Mouse (Mus musculus): ENCODE measurements around the gene Ehd4. TPM values are rescaled to one million over a fixed set of nuclear protein-coding genes. Genes with fewer than 3 reads are reported as not detected.

Ehd4 gene
- polyA plus RNA-seq, 1 experiment from 2014 or later: 17.2 TPM

DNA sequence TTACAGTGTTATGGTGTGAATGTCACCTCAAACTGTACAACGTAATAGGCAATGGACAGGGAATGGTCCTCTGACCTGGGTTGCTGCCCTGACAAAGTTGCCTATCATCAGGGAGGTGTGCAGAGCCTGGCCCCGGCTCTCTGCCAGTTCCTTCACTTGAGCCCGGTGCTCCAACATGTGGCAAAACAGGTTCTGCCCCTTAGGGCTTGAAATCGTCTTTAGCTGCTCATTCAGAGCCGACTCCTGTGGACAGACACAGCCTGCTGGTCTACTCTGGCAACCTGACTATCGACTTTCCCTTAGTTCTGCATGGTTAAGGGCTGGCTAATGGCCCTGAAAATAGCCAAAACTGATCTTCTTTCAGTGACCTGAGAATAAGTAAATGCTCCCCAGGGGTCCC lies 94.2 kb downstream of the Ehd4 start:
- Histone ChIP-seq H3K36me3 (no peaks in the 10 kb centered on the region), H3K9ac (no peak overlapping the region), H3K27me3 (no peaks in the 10 kb centered on the region), H3K27ac (no peak overlapping the region; the same call in 1 of the 2 replicates), H3K4me2 (replicated peaks) (no peak overlapping the region), H3K4me3 (no peak overlapping the region), H3K9me3 (replicated peaks) (no peaks in the 10 kb centered on the region), H3K4me1 (peaks cover 6% of the 10 kb centered on the region)
- ATAC-seq (ENCODE audit: low FRiP score): no peak
- WGBS: 64% methylated on average over 6 of the region's 6 CpGs

DNA sequence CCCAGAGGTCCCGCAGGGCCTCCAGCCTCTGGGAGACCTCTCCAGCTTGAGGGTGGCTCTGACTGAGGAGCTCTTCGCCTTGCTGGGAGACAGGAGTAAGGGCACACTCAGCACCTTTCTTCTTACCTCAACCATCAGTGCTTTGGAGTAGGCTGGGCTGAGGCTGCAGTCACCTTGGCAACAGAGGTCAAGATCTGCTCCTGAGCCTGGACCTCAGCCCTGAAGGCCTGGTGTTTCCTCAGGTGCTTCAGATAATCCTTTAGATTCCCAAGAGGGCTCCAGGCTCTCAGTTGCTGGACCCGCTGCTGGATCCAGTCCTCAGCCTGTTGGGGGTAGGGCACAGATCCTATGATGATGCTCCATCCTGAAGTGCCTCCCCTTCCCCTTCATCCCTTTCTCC lies 94.9 kb downstream of the Ehd4 start:
- no peak overlapping the region for H3K9ac ChIP-seq
- ATAC-seq (ENCODE audit: low FRiP score): no peak
- no peak overlapping the region for H3K27ac ChIP-seq
- H3K36me3 ChIP-seq: no peaks in the 10 kb centered on the region
- H3K4me2 ChIP-seq (replicated peaks): no peak overlapping the region
- H3K27me3 ChIP-seq: no peaks in the 10 kb centered on the region
- 85% methylated on average over 3 of the region's 3 CpGs for WGBS
- H3K4me1 ChIP-seq: peaks cover 6% of the 10 kb centered on the region
- no peaks in the 10 kb centered on the region for H3K9me3 ChIP-seq (replicated peaks)
- H3K4me3 ChIP-seq: no peak overlapping the region

DNA sequence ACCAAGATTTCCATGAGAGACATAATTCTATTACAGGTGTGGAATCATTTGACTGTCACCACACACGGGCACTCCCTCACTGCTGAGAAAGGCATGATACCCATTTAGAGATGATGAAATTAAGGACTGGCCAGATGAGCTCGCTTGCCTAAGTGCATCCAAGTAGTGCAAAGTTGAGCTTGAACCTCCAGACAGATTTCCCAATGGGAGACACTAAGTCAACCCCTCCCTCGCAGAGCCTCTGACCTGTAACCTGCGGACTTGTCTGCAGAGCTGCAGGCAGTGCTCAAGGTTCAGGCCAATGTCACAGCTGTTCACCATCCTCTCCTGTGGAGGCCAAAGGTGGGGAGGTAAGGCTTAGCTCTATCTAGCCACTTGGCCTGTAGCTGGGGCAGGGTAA lies 95.6 kb downstream of the Ehd4 start:
- WGBS: 85% methylated on average over 4 of the region's 4 CpGs
- no peak overlapping the region for H3K9ac ChIP-seq
- H3K4me1 ChIP-seq: peaks cover 6% of the 10 kb centered on the region
- no peaks in the 10 kb centered on the region for H3K9me3 ChIP-seq (replicated peaks)
- H3K27ac ChIP-seq: no peak overlapping the region
- H3K4me3 ChIP-seq: no peak overlapping the region
- H3K4me2 ChIP-seq (replicated peaks): no peak overlapping the region
- H3K36me3 ChIP-seq: no peaks in the 10 kb centered on the region
- H3K27me3 ChIP-seq: no peaks in the 10 kb centered on the region
- ATAC-seq (ENCODE audit: low FRiP score): no peak

DNA sequence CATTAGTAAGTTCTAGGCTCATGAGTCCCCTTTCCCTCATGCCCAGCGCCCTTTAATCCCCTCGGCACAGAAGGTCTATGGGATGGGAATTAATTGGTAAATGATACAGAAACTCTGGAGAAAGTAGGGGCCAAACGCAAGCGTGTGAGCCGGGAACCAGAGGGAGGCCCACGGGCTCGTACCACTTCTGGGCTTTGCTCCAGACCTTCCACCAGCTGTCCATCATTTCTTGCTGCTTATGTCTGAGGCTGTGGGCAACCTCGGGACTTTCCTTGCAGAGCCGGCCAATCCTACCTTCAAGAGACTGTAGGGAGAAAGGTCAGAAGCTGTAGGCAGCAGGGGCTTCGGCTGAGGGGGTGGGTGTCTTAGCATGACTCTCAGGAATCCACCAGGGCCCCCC lies 98.5 kb downstream of the Ehd4 start:
- Histone ChIP-seq H3K4me3 (no peak overlapping the region), H3K27me3 (no peaks in the 10 kb centered on the region), H3K9ac (no peak overlapping the region), H3K4me1 (peaks cover 6% of the 10 kb centered on the region), H3K9me3 (replicated peaks) (no peaks in the 10 kb centered on the region), H3K36me3 (no peaks in the 10 kb centered on the region), H3K27ac (no peak overlapping the region), H3K4me2 (replicated peaks) (no peak overlapping the region)
- 83% methylated on average over 10 of the region's 10 CpGs for WGBS
- ATAC-seq (ENCODE audit: low FRiP score): no peak

GRCm38 (mm10) chr2:120054771-120055552 lies 99.4 kb downstream of the Ehd4 start:
- no peak overlapping the region for H3K4me2 ChIP-seq (replicated peaks)
- no peaks in the 10 kb centered on the region for H3K36me3 ChIP-seq
- peaks cover 3% of the 10 kb centered on the region for H3K4me1 ChIP-seq
- ATAC-seq (ENCODE audit: low FRiP score): no peak
- H3K9ac ChIP-seq: no peak overlapping the region
- no peaks in the 10 kb centered on the region for H3K9me3 ChIP-seq (replicated peaks)
- H3K27ac ChIP-seq: no peak overlapping the region
- no peaks in the 10 kb centered on the region for H3K27me3 ChIP-seq
- no peak overlapping the region for H3K4me3 ChIP-seq
- WGBS: 90% methylated on average over 12 of the region's 12 CpGs

- no peak overlapping the region for H3K9ac ChIP-seq
- no peaks in the 10 kb centered on the region for H3K9me3 ChIP-seq (replicated peaks)
- H3K27ac ChIP-seq: no peak overlapping the region
- H3K4me1 ChIP-seq: 0 out of 2 replicates have a peak, but pooled peaks cover 3% of the 10 kb centered on the region
- ATAC-seq (ENCODE audit: low FRiP score): no peak
- H3K36me3 ChIP-seq: no peaks in the 10 kb centered on the region
- no peak overlapping the region for H3K4me2 ChIP-seq (replicated peaks)
- 69% methylated on average over 6 of the region's 6 CpGs for WGBS
- H3K27me3 ChIP-seq: no peaks in the 10 kb centered on the region
- no peak overlapping the region for H3K4me3 ChIP-seq
These were observed 103.0 kb downstream of the Ehd4 start for GRCm38 (mm10) chr2:120051405-120051804.

GRCm38 (mm10) chr2:120049632-120050274 lies 104.7 kb downstream of the Ehd4 start:
- no peak overlapping the region for H3K27ac ChIP-seq
- H3K36me3 ChIP-seq: no peaks in the 10 kb centered on the region
- H3K4me2 ChIP-seq (replicated peaks): no peak overlapping the region
- no peaks in the 10 kb centered on the region for H3K27me3 ChIP-seq
- H3K4me3 ChIP-seq: no peak overlapping the region
- no peak for ATAC-seq (ENCODE audit: low FRiP score)
- WGBS: 61% methylated on average over 10 of the region's 10 CpGs
- H3K9me3 ChIP-seq (replicated peaks): no peaks in the 10 kb centered on the region
- 0 out of 2 replicates have a peak, but pooled peaks cover 5% of the 10 kb centered on the region for H3K4me1 ChIP-seq
- no peak overlapping the region for H3K9ac ChIP-seq

GRCm38 (mm10) chr2:120048173-120048572 lies 106.2 kb downstream of the Ehd4 start:
- no peaks in the 10 kb centered on the region for H3K27me3 ChIP-seq
- H3K9ac ChIP-seq: no peak overlapping the region
- no peak overlapping the region for H3K4me2 ChIP-seq (replicated peaks)
- H3K27ac ChIP-seq: no peak overlapping the region
- no peak for ATAC-seq (ENCODE audit: low FRiP score)
- WGBS: 77% methylated on average over 9 of the region's 9 CpGs
- no peak overlapping the region for H3K4me3 ChIP-seq
- H3K4me1 ChIP-seq: 0 out of 2 replicates have a peak, but pooled peaks cover 7% of the 10 kb centered on the region
- H3K36me3 ChIP-seq: no peaks in the 10 kb centered on the region
- H3K9me3 ChIP-seq (replicated peaks): no peaks in the 10 kb centered on the region

DNA sequence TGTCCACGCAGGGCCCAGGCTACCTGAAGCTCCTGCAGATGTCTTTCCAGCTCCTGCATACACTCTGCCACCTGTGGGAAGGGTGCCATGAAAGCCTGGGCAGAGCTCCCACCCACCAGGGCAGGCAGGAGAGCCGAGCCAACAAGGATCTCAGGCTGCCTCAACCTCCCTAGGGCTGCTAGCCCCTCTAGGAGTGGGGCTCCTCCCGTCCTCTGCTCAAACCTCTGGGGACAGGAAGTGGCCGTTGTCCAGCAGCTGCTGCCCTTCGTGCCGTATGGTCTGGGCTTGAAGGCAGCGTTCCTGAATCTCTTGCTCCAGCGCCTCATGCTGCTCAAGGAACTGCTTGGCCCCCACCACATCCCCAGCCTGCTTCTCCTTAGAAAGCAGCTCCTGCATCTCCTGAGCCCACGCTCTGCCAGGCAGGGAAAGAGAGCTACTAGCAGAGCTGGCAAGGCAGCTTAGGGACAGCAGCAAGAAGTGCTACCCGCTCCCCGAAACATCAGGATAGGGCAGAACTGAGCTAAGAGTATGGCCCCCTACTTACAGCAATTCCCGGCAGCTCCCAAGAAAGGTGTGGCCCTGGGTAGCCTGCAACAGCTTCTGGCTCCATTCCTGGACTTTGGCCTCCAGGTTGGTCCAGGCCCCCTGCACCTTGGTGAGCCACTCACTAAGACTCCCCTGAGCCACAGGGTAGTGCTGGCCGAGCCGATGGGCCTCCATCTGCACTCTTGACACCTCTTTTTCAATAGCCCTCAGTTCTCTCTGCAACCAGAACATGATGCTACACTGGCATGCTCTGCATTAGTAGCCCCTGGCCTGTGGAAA lies 107.7 kb downstream of the Ehd4 start:
- 63% methylated on average over 14 of the region's 14 CpGs for WGBS
- no peak for ATAC-seq (ENCODE audit: low FRiP score)
- no peak overlapping the region for H3K4me2 ChIP-seq (replicated peaks)
- peaks cover 9% of the 10 kb centered on the region for H3K36me3 ChIP-seq
- H3K27me3 ChIP-seq: no peaks in the 10 kb centered on the region
- 0 out of 2 replicates have a peak overlapping the region, but pooled peaks have one; percentile 18 for H3K9ac ChIP-seq
- no peak overlapping the region for H3K4me3 ChIP-seq
- H3K27ac ChIP-seq: no peak overlapping the region
- H3K9me3 ChIP-seq (replicated peaks): no peaks in the 10 kb centered on the region
- H3K4me1 ChIP-seq: 0 out of 2 replicates have a peak, but pooled peaks cover 7% of the 10 kb centered on the region

DNA sequence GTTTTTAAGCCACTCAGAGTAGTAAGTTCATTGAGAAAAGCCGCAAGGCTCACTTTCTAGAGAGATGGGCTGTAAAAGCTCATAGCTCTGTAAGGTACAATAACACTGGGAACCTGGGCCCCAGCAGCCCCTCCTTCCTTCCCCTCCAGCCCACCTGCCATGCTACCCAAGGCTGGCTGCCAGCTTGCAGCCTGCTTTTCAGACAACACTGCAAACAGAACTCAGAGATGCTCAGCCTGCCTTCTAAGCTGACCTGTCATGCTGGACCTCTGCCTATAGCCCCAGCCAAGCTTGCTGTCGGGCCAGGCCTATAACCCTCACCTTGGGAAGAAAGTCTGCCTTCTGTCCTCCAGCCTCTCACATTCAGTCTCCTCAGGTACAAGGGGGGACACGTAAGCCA lies 109.7 kb downstream of the Ehd4 start:
- H3K36me3 ChIP-seq: peaks cover 29% of the 10 kb centered on the region
- no peak overlapping the region for H3K4me2 ChIP-seq (replicated peaks)
- H3K4me3 ChIP-seq: no peak overlapping the region
- WGBS: 92% methylated on average over 3 of the region's 3 CpGs
- H3K27ac ChIP-seq: no peak overlapping the region
- ATAC-seq (ENCODE audit: low FRiP score): no peak
- H3K9me3 ChIP-seq (replicated peaks): no peaks in the 10 kb centered on the region
- no peaks in the 10 kb centered on the region for H3K27me3 ChIP-seq
- H3K9ac ChIP-seq: no peak overlapping the region
- H3K4me1 ChIP-seq: 0 out of 2 replicates have a peak, but pooled peaks cover 7% of the 10 kb centered on the region

GRCm38 (mm10) chr2:120044101-120044603 lies 110.3 kb downstream of the Ehd4 start:
- ATAC-seq (ENCODE audit: low FRiP score): no peak
- Histone ChIP-seq H3K27ac (no peak overlapping the region), H3K9me3 (replicated peaks) (no peaks in the 10 kb centered on the region), H3K4me2 (replicated peaks) (no peak overlapping the region), H3K9ac (no peak overlapping the region), H3K4me1 (0 out of 2 replicates have a peak, but pooled peaks cover 7% of the 10 kb centered on the region), H3K36me3 (peaks cover 34% of the 10 kb centered on the region), H3K27me3 (no peaks in the 10 kb centered on the region), H3K4me3 (no peak overlapping the region)
- 53% methylated on average over 4 of the region's 4 CpGs for WGBS

GRCm38 (mm10) chr2:120040991-120041390 lies 113.4 kb downstream of the Ehd4 start:
- Histone ChIP-seq H3K4me3 (no peak overlapping the region), H3K27ac (no peak overlapping the region), H3K9me3 (replicated peaks) (no peaks in the 10 kb centered on the region), H3K27me3 (no peaks in the 10 kb centered on the region), H3K9ac (no peak overlapping the region), H3K36me3 (peaks cover 66% of the 10 kb centered on the region), H3K4me1 (0 out of 2 replicates have a peak, but pooled peaks cover 2% of the 10 kb centered on the region), H3K4me2 (replicated peaks) (no peak overlapping the region)
- ATAC-seq (ENCODE audit: low FRiP score): no peak
- WGBS: 95% methylated on average over 5 of the region's 5 CpGs

Data from hindbrain, embryonic 12.5 days (tissue).